Mouse (Mus musculus): ENCODE measurements around the gene Gm9913. TPM values are rescaled to one million over a fixed set of nuclear protein-coding genes. Genes with fewer than 3 reads are reported as not detected.
A peak's percentile ranks its signal among the peaks of the same experiment; 100 is the strongest.

The Gm9913 gene
- polyA plus RNA-seq, 1 experiment from 2014 or later: 0.51 TPM

DNA sequence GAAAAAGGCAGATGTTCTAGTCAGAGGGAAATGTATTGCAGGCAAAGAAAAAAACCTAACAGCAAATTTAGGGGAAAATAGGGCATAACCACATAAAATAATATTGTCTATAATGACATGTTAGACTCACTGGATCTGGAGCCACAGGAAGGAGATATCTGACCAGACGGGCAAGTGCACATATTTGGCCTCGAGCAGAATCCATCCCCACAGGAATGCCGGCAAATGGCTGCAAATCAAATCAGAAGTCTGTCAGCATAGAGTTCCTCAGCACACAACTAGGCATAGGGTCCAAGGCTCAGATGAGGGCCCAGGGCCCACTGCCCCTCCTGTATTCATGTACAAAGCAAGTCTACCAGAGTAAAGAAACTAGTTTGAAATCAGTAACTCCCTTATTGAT, 27.5 kb upstream of the Gm9913 start:
- H3K9ac ChIP-seq (ENCODE audit: low read depth, low read length): no peak overlapping the region
- H3K4me1 ChIP-seq (ENCODE audit: control insufficient read depth, insufficient read depth, low read length): peaks cover 16% of the 10 kb centered on the region
- H3K36me3 ChIP-seq (ENCODE audit: control insufficient read depth, insufficient read depth, low read length): no peaks in the 10 kb centered on the region
- no peaks in the 10 kb centered on the region for H3K9me3 ChIP-seq (ENCODE audit: control insufficient read depth, low read length)
- no peak overlapping the region for H3K4me2 ChIP-seq (ENCODE audit: low read depth, low read length)
- H3K27ac ChIP-seq (ENCODE audit: low read length): no peak overlapping the region
- no peak for ATAC-seq
- WGBS: 72% methylated on average over 3 of the region's 3 CpGs
- no peak overlapping the region for H3K4me3 ChIP-seq (ENCODE audit: low read length)
- H3K27me3 ChIP-seq (replicated peaks; ENCODE audit: control insufficient read depth, insufficient read depth, low read length): no peaks in the 10 kb centered on the region

DNA sequence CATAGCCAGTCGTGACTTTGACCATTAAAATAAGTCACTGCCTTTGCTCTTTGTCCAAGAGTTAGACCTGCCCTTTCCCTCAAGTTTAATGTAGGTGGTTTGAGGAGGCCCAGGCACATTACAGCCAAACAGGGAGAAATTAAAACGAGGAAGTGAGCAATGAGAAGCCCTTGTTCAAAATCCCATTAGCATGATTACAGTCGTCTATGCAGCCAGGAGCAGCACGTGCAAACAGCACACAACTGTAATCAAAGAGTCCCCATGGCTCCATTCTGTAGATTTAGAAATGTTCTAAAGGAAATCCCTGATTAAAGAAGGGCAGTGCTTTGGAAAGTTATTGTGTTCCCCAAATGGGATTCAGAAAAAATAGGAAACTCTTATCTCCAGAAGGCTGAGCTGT, 26.2 kb upstream of the Gm9913 start:
- no peaks in the 10 kb centered on the region for H3K27me3 ChIP-seq (replicated peaks; ENCODE audit: control insufficient read depth, insufficient read depth, low read length)
- H3K36me3 ChIP-seq (ENCODE audit: control insufficient read depth, insufficient read depth, low read length): no peaks in the 10 kb centered on the region
- no peak overlapping the region for H3K4me2 ChIP-seq (ENCODE audit: low read depth, low read length)
- no peak overlapping the region for H3K4me3 ChIP-seq (ENCODE audit: low read length)
- ATAC-seq: no peak
- no peak overlapping the region for H3K9ac ChIP-seq (ENCODE audit: low read depth, low read length)
- H3K4me1 ChIP-seq (ENCODE audit: control insufficient read depth, insufficient read depth, low read length): peaks cover 12% of the 10 kb centered on the region
- H3K27ac ChIP-seq (ENCODE audit: low read length): no peak overlapping the region
- H3K9me3 ChIP-seq (ENCODE audit: control insufficient read depth, low read length): no peaks in the 10 kb centered on the region
- WGBS: 54% methylated on average over 4 of the region's 4 CpGs

DNA sequence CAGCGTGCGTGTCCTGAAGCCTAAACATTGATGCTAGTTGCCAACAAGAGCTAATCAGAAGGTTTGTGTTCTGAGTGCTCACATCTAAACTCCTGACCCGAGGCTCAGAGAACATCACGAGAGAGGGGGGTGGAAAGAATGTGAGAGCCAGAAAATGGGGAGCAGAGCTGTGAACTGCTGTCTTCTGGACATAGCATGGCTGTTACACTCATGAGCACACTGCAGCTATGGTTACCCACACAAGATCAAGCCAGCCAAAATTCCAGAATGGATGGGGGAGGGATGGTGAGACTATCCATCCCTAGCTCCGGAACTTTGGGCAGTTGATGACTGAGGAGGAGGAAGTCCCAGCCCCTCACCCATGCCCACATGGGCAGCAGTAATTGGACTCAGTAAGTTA, 24.8 kb upstream of the Gm9913 start:
- Histone ChIP-seq H3K4me3 (ENCODE audit: low read length) (no peak overlapping the region), H3K9me3 (ENCODE audit: control insufficient read depth, low read length) (no peaks in the 10 kb centered on the region), H3K9ac (ENCODE audit: low read depth, low read length) (no peak overlapping the region), H3K27me3 (replicated peaks; ENCODE audit: control insufficient read depth, insufficient read depth, low read length) (no peaks in the 10 kb centered on the region), H3K4me1 (ENCODE audit: control insufficient read depth, insufficient read depth, low read length) (peaks cover 12% of the 10 kb centered on the region), H3K4me2 (ENCODE audit: low read depth, low read length) (no peak overlapping the region), H3K36me3 (ENCODE audit: control insufficient read depth, insufficient read depth, low read length) (no peaks in the 10 kb centered on the region), H3K27ac (ENCODE audit: low read length) (peak overlapping the region; percentile 35; the same call in 1 of the 2 replicates)
- WGBS: 58% methylated on average over 5 of the region's 5 CpGs
- peak; percentile 58 for ATAC-seq

DNA sequence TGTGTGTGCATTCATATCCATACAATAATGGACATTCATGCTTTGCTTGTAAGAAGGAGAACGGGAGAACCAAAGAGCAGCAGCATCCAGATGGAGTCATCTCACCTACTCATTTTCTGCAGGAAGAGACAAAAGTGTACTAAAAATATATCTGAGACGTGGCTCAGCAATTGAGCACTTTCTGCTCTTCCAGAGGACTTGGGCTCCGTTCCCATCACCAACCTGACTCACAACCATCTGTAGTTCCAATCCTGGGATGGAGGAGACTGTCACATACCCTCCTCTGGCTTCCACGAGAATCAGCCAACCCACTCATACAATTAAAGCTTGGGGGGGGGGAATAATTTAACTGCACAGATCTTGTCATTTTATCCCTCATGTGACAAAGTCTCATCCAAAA, 23.8 kb upstream of the Gm9913 start:
- Histone ChIP-seq H3K4me1 (ENCODE audit: control insufficient read depth, insufficient read depth, low read length) (peaks cover 12% of the 10 kb centered on the region), H3K4me3 (ENCODE audit: low read length) (no peak overlapping the region), H3K9me3 (ENCODE audit: control insufficient read depth, low read length) (no peaks in the 10 kb centered on the region), H3K36me3 (ENCODE audit: control insufficient read depth, insufficient read depth, low read length) (no peaks in the 10 kb centered on the region), H3K27ac (ENCODE audit: low read length) (no peak overlapping the region), H3K4me2 (ENCODE audit: low read depth, low read length) (no peak overlapping the region), H3K27me3 (replicated peaks; ENCODE audit: control insufficient read depth, insufficient read depth, low read length) (no peaks in the 10 kb centered on the region), H3K9ac (ENCODE audit: low read depth, low read length) (no peak overlapping the region)
- ATAC-seq: no peak
- 69% methylated on average over 4 of the region's 4 CpGs for WGBS

DNA sequence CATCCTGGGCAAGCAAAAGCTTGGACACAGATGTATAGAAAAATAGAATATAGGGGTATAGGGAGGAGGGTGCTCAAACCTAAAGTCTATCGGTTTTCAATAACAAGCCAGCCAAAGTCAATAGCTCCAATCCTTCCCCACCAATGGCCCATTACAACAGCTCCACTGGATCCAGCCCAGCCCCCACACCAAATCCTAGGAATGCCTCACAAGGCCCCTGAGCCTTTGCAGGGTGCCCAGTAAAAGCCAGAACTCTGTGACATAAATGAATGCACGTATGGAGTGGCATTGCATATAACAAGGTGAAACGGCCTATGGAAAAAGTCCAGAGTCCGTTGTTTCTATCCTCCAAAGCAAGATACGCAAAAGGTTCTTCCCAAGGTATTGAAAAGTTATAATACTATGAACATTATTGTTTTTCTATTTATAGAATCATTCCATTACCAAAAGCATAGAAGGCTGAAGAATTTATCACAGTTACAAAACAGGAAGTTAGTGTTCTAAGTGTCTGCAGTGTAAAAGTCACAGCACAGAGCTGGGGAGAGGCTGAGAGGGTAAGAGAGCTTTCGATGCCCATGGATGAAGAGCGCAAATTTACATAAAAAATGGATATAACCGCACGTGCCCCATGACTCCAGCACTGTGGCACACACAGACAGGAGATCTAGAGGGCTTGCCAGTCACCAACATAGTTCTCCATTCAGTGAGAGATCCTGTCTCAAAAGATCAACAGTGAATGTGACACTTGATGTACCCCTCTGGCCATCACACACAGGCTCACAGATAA, 23.2 kb upstream of the Gm9913 start:
- no peak for ATAC-seq
- WGBS: 83% methylated on average over 9 of the region's 9 CpGs

DNA sequence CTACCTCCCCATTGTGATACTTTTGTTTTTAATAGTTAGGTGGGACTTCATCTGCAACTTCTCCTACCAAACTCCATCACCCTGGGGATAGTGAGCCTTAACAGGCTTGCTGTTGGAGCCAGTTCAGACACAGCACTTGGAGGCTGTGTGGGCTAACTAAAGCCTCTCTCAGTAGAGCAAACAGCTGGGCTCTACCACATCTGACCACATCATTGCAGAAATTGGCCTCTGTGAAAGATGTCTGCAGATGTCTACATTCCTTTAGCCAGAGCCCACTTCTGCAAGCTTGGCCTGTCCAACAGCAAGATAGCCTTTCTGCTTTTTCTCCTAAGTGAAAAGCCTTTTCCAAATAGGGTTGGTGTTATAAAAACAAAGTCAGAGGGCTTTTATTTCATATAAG, 20.7 kb upstream of the Gm9913 start:
- no peak overlapping the region for H3K4me3 ChIP-seq (ENCODE audit: low read length)
- no peaks in the 10 kb centered on the region for H3K36me3 ChIP-seq (ENCODE audit: control insufficient read depth, insufficient read depth, low read length)
- no peaks in the 10 kb centered on the region for H3K27me3 ChIP-seq (replicated peaks; ENCODE audit: control insufficient read depth, insufficient read depth, low read length)
- peaks cover 8% of the 10 kb centered on the region for H3K4me1 ChIP-seq (ENCODE audit: control insufficient read depth, insufficient read depth, low read length)
- H3K9me3 ChIP-seq (ENCODE audit: control insufficient read depth, low read length): no peaks in the 10 kb centered on the region
- H3K4me2 ChIP-seq (ENCODE audit: low read depth, low read length): no peak overlapping the region
- no peak overlapping the region for H3K9ac ChIP-seq (ENCODE audit: low read depth, low read length)
- ATAC-seq: no peak; the same call in 1 of the 2 replicates
- H3K27ac ChIP-seq (ENCODE audit: low read length): no peak overlapping the region

More for the DNA sequence above, 23.2 kb upstream of the Gm9913 start:
- no peak overlapping the region for H3K4me3 ChIP-seq (ENCODE audit: low read length)
- no peak overlapping the region for H3K27ac ChIP-seq (ENCODE audit: low read length)
- no peak overlapping the region for H3K9ac ChIP-seq (ENCODE audit: low read depth, low read length)
- no peaks in the 10 kb centered on the region for H3K27me3 ChIP-seq (replicated peaks; ENCODE audit: control insufficient read depth, insufficient read depth, low read length)
- H3K4me1 ChIP-seq (ENCODE audit: control insufficient read depth, insufficient read depth, low read length): peaks cover 8% of the 10 kb centered on the region
- H3K4me2 ChIP-seq (ENCODE audit: low read depth, low read length): no peak overlapping the region
- H3K36me3 ChIP-seq (ENCODE audit: control insufficient read depth, insufficient read depth, low read length): no peaks in the 10 kb centered on the region
- no peaks in the 10 kb centered on the region for H3K9me3 ChIP-seq (ENCODE audit: control insufficient read depth, low read length)

DNA sequence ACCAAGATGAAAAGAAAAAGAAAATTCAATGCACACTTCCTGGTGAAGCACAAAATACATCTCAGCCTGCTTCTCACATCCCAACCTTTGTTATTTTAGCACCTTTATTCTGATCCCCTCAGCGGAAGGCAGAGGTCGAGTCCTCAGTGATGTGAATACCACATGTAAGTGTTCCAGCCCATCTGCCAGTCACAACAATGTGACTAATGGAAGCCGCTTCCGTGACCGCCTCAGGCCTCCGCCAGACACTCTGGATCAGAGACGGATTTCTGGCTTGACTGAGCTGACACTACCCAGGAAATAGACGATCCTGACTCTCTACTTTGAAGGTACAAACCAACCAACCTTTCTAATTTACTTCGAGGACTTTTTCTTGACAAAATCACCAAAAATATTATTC, 20.0 kb upstream of the Gm9913 start:
- no peak for ATAC-seq
- H3K9me3 ChIP-seq (ENCODE audit: control insufficient read depth, low read length): no peaks in the 10 kb centered on the region
- H3K27ac ChIP-seq (ENCODE audit: low read length): no peak overlapping the region; the same call in 1 of the 2 replicates
- no peak overlapping the region for H3K4me3 ChIP-seq (ENCODE audit: low read length)
- H3K27me3 ChIP-seq (replicated peaks; ENCODE audit: control insufficient read depth, insufficient read depth, low read length): no peaks in the 10 kb centered on the region
- peaks cover 8% of the 10 kb centered on the region for H3K4me1 ChIP-seq (ENCODE audit: control insufficient read depth, insufficient read depth, low read length)
- H3K9ac ChIP-seq (ENCODE audit: low read depth, low read length): no peak overlapping the region
- no peak overlapping the region for H3K4me2 ChIP-seq (ENCODE audit: low read depth, low read length)
- 79% methylated on average over 9 of the region's 9 CpGs for WGBS
- H3K36me3 ChIP-seq (ENCODE audit: control insufficient read depth, insufficient read depth, low read length): no peaks in the 10 kb centered on the region

DNA sequence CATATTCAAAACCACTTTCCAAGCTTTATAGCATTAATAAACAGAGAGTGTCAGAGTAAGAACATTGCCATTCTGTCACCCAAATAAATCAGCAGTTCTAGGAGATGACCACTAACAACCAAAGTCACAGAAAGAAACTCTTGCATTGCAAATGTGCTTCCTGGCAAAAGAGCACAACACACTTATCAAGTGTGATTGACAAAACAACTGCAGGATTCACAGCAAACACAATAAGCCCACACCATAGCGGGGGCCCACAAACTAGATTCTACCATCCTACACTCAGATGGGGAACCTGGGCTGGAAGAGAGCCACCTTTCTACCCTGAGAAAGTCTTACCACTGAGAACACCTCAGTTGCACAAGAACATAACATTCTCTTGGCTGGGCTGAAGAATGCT, 14.9 kb upstream of the Gm9913 start:
- Histone ChIP-seq H3K9ac (ENCODE audit: low read depth, low read length) (no peak overlapping the region), H3K27me3 (replicated peaks; ENCODE audit: control insufficient read depth, insufficient read depth, low read length) (no peaks in the 10 kb centered on the region), H3K36me3 (ENCODE audit: control insufficient read depth, insufficient read depth, low read length) (no peaks in the 10 kb centered on the region), H3K27ac (ENCODE audit: low read length) (no peak overlapping the region), H3K4me2 (ENCODE audit: low read depth, low read length) (no peak overlapping the region), H3K9me3 (ENCODE audit: control insufficient read depth, low read length) (no peaks in the 10 kb centered on the region), H3K4me1 (ENCODE audit: control insufficient read depth, insufficient read depth, low read length) (peaks cover 5% of the 10 kb centered on the region), H3K4me3 (ENCODE audit: low read length) (no peak overlapping the region)
- no peak for ATAC-seq
- 94% methylated on average over 1 of the region's 1 CpGs for WGBS

DNA sequence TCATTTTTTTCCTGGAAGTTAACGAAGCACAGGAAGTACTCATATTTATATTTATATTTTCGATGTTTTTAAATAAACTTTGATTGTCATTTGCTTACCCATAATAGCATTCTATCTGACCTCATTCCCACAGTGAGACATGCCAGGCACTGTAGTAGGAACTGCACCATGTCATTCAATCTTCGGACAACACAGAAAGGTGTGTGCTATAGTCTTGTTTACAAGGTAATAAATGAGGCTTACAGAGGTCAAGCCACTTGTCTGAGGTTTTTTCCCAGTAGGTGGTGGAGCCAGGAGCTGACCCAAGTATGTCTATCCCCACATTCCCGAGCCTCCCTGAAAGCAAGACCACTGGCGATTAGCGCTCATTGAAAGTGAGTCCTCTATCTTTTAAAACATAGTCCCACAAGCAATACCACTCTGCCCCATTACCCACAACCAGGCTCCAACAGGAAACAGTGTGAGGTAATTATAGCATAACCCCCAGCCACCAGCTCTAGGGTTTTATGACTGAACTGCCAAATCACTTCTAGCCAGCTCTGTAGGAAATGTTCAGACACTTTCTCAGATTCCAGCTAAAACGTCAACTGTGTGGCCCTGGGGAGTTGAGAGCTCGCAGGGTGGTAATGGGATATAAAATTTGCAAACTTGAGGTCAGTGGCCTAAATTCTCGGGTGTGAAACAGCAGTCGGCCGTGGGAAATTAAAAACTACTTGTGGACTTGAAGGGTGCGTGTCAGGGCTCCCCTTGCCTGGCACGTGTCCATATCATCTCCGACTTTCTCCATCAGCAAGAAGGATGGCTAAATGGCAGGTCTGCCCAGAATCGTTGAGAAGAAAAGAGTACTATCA, 12.6 kb upstream of the Gm9913 start:
- Histone ChIP-seq H3K27ac (ENCODE audit: low read length) (peak overlapping the region; percentile 26), H3K36me3 (ENCODE audit: control insufficient read depth, insufficient read depth, low read length) (no peaks in the 10 kb centered on the region), H3K4me2 (ENCODE audit: low read depth, low read length) (no peak overlapping the region), H3K4me3 (ENCODE audit: low read length) (no peak overlapping the region), H3K9me3 (ENCODE audit: control insufficient read depth, low read length) (no peaks in the 10 kb centered on the region), H3K27me3 (replicated peaks; ENCODE audit: control insufficient read depth, insufficient read depth, low read length) (no peaks in the 10 kb centered on the region), H3K4me1 (ENCODE audit: control insufficient read depth, insufficient read depth, low read length) (peaks cover 5% of the 10 kb centered on the region; the same call in 1 of the 2 replicates), H3K9ac (ENCODE audit: low read depth, low read length) (no peak overlapping the region)
- peak; percentile 45; the same call in 1 of the 2 replicates for ATAC-seq
- 51% methylated on average over 15 of the region's 15 CpGs for WGBS
